In genomic region chr19:46369204-46369603, GRCm38 (mm10) we compare ENCODE assay signal across 8 mouse cellular contexts. TPM values are rescaled to one million over a fixed set of nuclear protein-coding genes. Genes with fewer than 3 reads are reported as not detected.
DNase-seq lines count a peak whose midpoint lies in the region; ATAC-seq and TF ChIP-seq lines count a peak whose summit lies in the region.

No protein-coding gene starts in this region.

- ATAC-seq in forebrain, embryonic 11.5 days (replicated peaks; ENCODE audit: low FRiP score): no peak
- ATAC-seq in forebrain, embryonic 16.5 days: no peak
- ATAC-seq in granulocyte monocyte progenitor cell, adult 5-6 weeks (replicated peaks; ENCODE audit: poor library complexity, severe bottlenecking): peak; percentile 78

- H3K4me3 ChIP-seq in forebrain, embryonic 11.5 days (ENCODE audit: low read depth, low read length): no peak overlapping the region
- no peak overlapping the region for H3K4me3 ChIP-seq in forebrain, embryonic 16.5 days (replicated peaks; ENCODE audit: low read length)
- no peak overlapping the region for H3K4me3 ChIP-seq in ES-Bruce4 (ENCODE audit: low read depth, low read length)
- no peak overlapping the region for H3K4me3 ChIP-seq in cerebellum, adult 2 months (replicated peaks; ENCODE audit: insufficient read depth, low read depth, low read length)
- no peak overlapping the region for H3K4me3 ChIP-seq in lung, adult 2 months (replicated peaks; ENCODE audit: extremely low read depth, low read depth, low read length)

- no peaks in the 10 kb centered on the region for H3K27me3 ChIP-seq in forebrain, embryonic 11.5 days (ENCODE audit: control insufficient read depth, insufficient read depth, low read length)
- H3K27me3 ChIP-seq in forebrain, embryonic 16.5 days (replicated peaks; ENCODE audit: control insufficient read depth, insufficient read depth, low read length): no peaks in the 10 kb centered on the region
- H3K27me3 ChIP-seq in ES-Bruce4 (ENCODE audit: control insufficient read depth, insufficient read depth, low read length, poor library complexity, severe bottlenecking): no peaks in the 10 kb centered on the region
- no peaks in the 10 kb centered on the region for H3K27me3 ChIP-seq in cerebellum, adult 2 months (ENCODE audit: control insufficient read depth, insufficient read depth, low read length)

- TF ChIP-seq CTCF in ES-Bruce4 (IDR thresholded peaks at IDR 0.05; ENCODE audit: low read depth, low read length): peak; percentile 50
- peak; percentile 81 for TF ChIP-seq CTCF in cerebellum, adult 2 months (IDR thresholded peaks at IDR 0.05; ENCODE audit: borderline replicate concordance, insufficient read depth, low read depth, low read length)
- peak; percentile 80 for TF ChIP-seq CTCF in lung, adult 2 months (IDR thresholded peaks at IDR 0.05; ENCODE audit: insufficient read depth, low read length)

- no peak overlapping the region for H3K27ac ChIP-seq in forebrain, embryonic 11.5 days (ENCODE audit: low read depth, low read length)
- H3K27ac ChIP-seq in forebrain, embryonic 16.5 days (ENCODE audit: low read length): no peak overlapping the region
- no peak overlapping the region for H3K27ac ChIP-seq in ES-Bruce4 (ENCODE audit: insufficient read depth, low read length)
- no peak overlapping the region for H3K27ac ChIP-seq in cerebellum, adult 2 months (ENCODE audit: insufficient read depth, low read length)

- TF ChIP-seq POLR2A in ES-Bruce4 (IDR thresholded peaks at IDR 0.05; ENCODE audit: insufficient read depth, low read length): no peak
- TF ChIP-seq POLR2A in cerebellum, adult 2 months (IDR thresholded peaks at IDR 0.05; ENCODE audit: borderline replicate concordance, insufficient read depth, low read length): no peak
- no peak for TF ChIP-seq POLR2A in lung, adult 2 months (IDR thresholded peaks at IDR 0.05; ENCODE audit: borderline replicate concordance, extremely low read depth, low read depth, low read length)

- WGBS in forebrain, embryonic 11.5 days: 38% methylated on average over 4 of the region's 4 CpGs
- WGBS in forebrain, embryonic 16.5 days: 44% methylated on average over 4 of the region's 4 CpGs
- WGBS in cerebellum, adult 2 months: 11% methylated on average over 4 of the region's 4 CpGs
- WGBS in lung, adult 2 months: 8% methylated on average over 4 of the region's 4 CpGs

- H3K4me1 ChIP-seq in forebrain, embryonic 11.5 days (replicated peaks; ENCODE audit: control insufficient read depth, insufficient read depth, low read length): no peaks in the 10 kb centered on the region
- no peaks in the 10 kb centered on the region; the same call in 1 of the 2 replicates for H3K4me1 ChIP-seq in forebrain, embryonic 16.5 days (replicated peaks; ENCODE audit: control insufficient read depth, insufficient read depth, low read length)
- no peaks in the 10 kb centered on the region for H3K4me1 ChIP-seq in ES-Bruce4 (ENCODE audit: control insufficient read depth, insufficient read depth, low read length)
- H3K4me1 ChIP-seq in cerebellum, adult 2 months (ENCODE audit: control insufficient read depth, insufficient read depth, low read length): peaks cover 8% of the 10 kb centered on the region; the same call in 1 of the 2 replicates
- no peaks in the 10 kb centered on the region for H3K4me1 ChIP-seq in lung, adult 2 months (ENCODE audit: control insufficient read depth, insufficient read depth, low read length)

- H3K9me3 ChIP-seq in forebrain, embryonic 11.5 days (ENCODE audit: control insufficient read depth, low read length): no peaks in the 10 kb centered on the region
- no peaks in the 10 kb centered on the region for H3K9me3 ChIP-seq in forebrain, embryonic 16.5 days (ENCODE audit: control insufficient read depth, low read length)
- H3K9me3 ChIP-seq in ES-Bruce4 (replicated peaks; ENCODE audit: control insufficient read depth, insufficient read depth, low read length, poor library complexity, severe bottlenecking): no peaks in the 10 kb centered on the region

- DNase-seq in forebrain, embryonic 11.5 days (ENCODE audit: low spot score): peak; percentile 61
- DNase-seq in cerebellum, adult 2 months: peak; percentile 66 to 79
- peak; percentile 72 for DNase-seq in kidney, adult 9 months
- DNase-seq in lung, adult 2 months: peak; percentile 64
- peak; percentile 48 for DNase-seq in right cerebral cortex, postnatal 25 days

- H3K4me2 ChIP-seq in forebrain, embryonic 11.5 days (ENCODE audit: low read depth, low read length, severe bottlenecking): no peak overlapping the region
- H3K4me2 ChIP-seq in forebrain, embryonic 16.5 days (ENCODE audit: low read length): no peak overlapping the region

- H3K9ac ChIP-seq in forebrain, embryonic 11.5 days (ENCODE audit: low read length): no peak overlapping the region
- no peak overlapping the region for H3K9ac ChIP-seq in forebrain, embryonic 16.5 days (replicated peaks; ENCODE audit: low read depth, low read length)
- H3K9ac ChIP-seq in ES-Bruce4 (ENCODE audit: low read depth, poor library complexity, severe bottlenecking): no peak overlapping the region

- H3K36me3 ChIP-seq in forebrain, embryonic 11.5 days (ENCODE audit: control insufficient read depth, insufficient read depth, low read length): no peaks in the 10 kb centered on the region
- no peaks in the 10 kb centered on the region for H3K36me3 ChIP-seq in forebrain, embryonic 16.5 days (ENCODE audit: control insufficient read depth, insufficient read depth)
- peaks cover 12% of the 10 kb centered on the region for H3K36me3 ChIP-seq in ES-Bruce4 (ENCODE audit: control insufficient read depth, insufficient read depth, low read length, poor library complexity, severe bottlenecking)

- TF ChIP-seq EP300 in ES-Bruce4 (IDR thresholded peaks at IDR 0.05; ENCODE audit: insufficient read depth, low read depth, low read length): no peak

RNA-seq across cellular contexts. Expression of gene 2310034G01Rik, which starts 19.1 kb away (rescaled TPM):
- polyA plus RNA-seq in forebrain, embryonic 11.5 days (2014; fragmentation: Nextera tagmentation; extraction: Ambion mirVana): 1.3 and 2.7 TPM in 2 replicates
- 2.1 and 3.0 TPM in 2 replicates for polyA plus RNA-seq in forebrain, embryonic 16.5 days (2015; fragmentation: Nextera tagmentation; extraction: Ambion mirVana)
- polyA plus RNA-seq in ES-Bruce4 (2011; ENCODE audit: insufficient read depth, insufficient read length, low read depth, missing spikeins): 0.43 TPM in 1 of 2 replicates, not detected in the other
- polyA plus RNA-seq in cerebellum, adult 2 months (2012; rRNA removed): 1.7 and 2.2 TPM in 2 replicates
- 2.3 and 5.6 TPM in 2 replicates for total RNA-seq in granulocyte monocyte progenitor cell, adult 5-6 weeks (2014; fragmentation: Nextera tagmentation)
- total RNA-seq in granulocyte monocyte progenitor cell, adult 5-6 weeks (2017): 1.4 and 2.3 TPM in 2 replicates
- polyA plus RNA-seq in lung, adult 2 months (2012; rRNA removed): 6.8 and 10.1 TPM in 2 replicates

RNA-seq across cellular contexts. Expression of gene Actr1a, which starts 26.3 kb away (rescaled TPM):
- polyA plus RNA-seq in forebrain, embryonic 11.5 days (2014; fragmentation: Nextera tagmentation; extraction: Ambion mirVana): 204 and 232 TPM in 2 replicates
- 400 and 401 TPM in 2 replicates for polyA plus RNA-seq in forebrain, embryonic 16.5 days (2015; fragmentation: Nextera tagmentation; extraction: Ambion mirVana)
- 75.3 and 92.8 TPM in 2 replicates for polyA plus RNA-seq in ES-Bruce4 (2011; ENCODE audit: insufficient read depth, insufficient read length, low read depth, missing spikeins)
- polyA plus RNA-seq in cerebellum, adult 2 months (2012; rRNA removed): 185 and 196 TPM in 2 replicates
- 86.7 and 93.2 TPM in 2 replicates for total RNA-seq in granulocyte monocyte progenitor cell, adult 5-6 weeks (2014; fragmentation: Nextera tagmentation)
- 75.8 and 79.7 TPM in 2 replicates for total RNA-seq in granulocyte monocyte progenitor cell, adult 5-6 weeks (2017)
- polyA plus RNA-seq in lung, adult 2 months (2012; rRNA removed): 85.4 and 112 TPM in 2 replicates

RNA-seq across cellular contexts. Expression of gene Sufu, which starts 27.5 kb away (rescaled TPM):
- polyA plus RNA-seq in forebrain, embryonic 11.5 days (2014; fragmentation: Nextera tagmentation; extraction: Ambion mirVana): 48.3 and 48.6 TPM in 2 replicates
- polyA plus RNA-seq in forebrain, embryonic 16.5 days (2015; fragmentation: Nextera tagmentation; extraction: Ambion mirVana): 26.4 and 32.3 TPM in 2 replicates
- polyA plus RNA-seq in ES-Bruce4 (2011; ENCODE audit: insufficient read depth, insufficient read length, low read depth, missing spikeins): 16.0 and 16.7 TPM in 2 replicates
- 15.0 and 16.2 TPM in 2 replicates for polyA plus RNA-seq in cerebellum, adult 2 months (2012; rRNA removed)
- 20.9 and 22.8 TPM in 2 replicates for total RNA-seq in granulocyte monocyte progenitor cell, adult 5-6 weeks (2014; fragmentation: Nextera tagmentation)
- total RNA-seq in granulocyte monocyte progenitor cell, adult 5-6 weeks (2017): 7.2 and 9.0 TPM in 2 replicates
- polyA plus RNA-seq in lung, adult 2 months (2012; rRNA removed): 17.5 and 18.0 TPM in 2 replicates

RNA-seq across cellular contexts. Expression of gene Mfsd13a, which starts 28.3 kb away (rescaled TPM):
- polyA plus RNA-seq in forebrain, embryonic 11.5 days (2014; fragmentation: Nextera tagmentation; extraction: Ambion mirVana): 7.9 and 8.6 TPM in 2 replicates
- polyA plus RNA-seq in forebrain, embryonic 16.5 days (2015; fragmentation: Nextera tagmentation; extraction: Ambion mirVana): 12.2 and 12.3 TPM in 2 replicates
- polyA plus RNA-seq in ES-Bruce4 (2011; ENCODE audit: insufficient read depth, insufficient read length, low read depth, missing spikeins): 47.5 and 51.2 TPM in 2 replicates
- polyA plus RNA-seq in cerebellum, adult 2 months (2012; rRNA removed): 32.3 and 32.9 TPM in 2 replicates
- total RNA-seq in granulocyte monocyte progenitor cell, adult 5-6 weeks (2014; fragmentation: Nextera tagmentation): 71.4 and 82.0 TPM in 2 replicates
- total RNA-seq in granulocyte monocyte progenitor cell, adult 5-6 weeks (2017): 15.7 and 18.7 TPM in 2 replicates
- polyA plus RNA-seq in lung, adult 2 months (2012; rRNA removed): 26.5 and 27.1 TPM in 2 replicates

RNA-seq across cellular contexts. Expression of gene Cuedc2, which starts 30.7 kb away (rescaled TPM):
- polyA plus RNA-seq in forebrain, embryonic 11.5 days (2014; fragmentation: Nextera tagmentation; extraction: Ambion mirVana): 217 and 242 TPM in 2 replicates
- 375 and 392 TPM in 2 replicates for polyA plus RNA-seq in forebrain, embryonic 16.5 days (2015; fragmentation: Nextera tagmentation; extraction: Ambion mirVana)
- polyA plus RNA-seq in ES-Bruce4 (2011; ENCODE audit: insufficient read depth, insufficient read length, low read depth, missing spikeins): 65.5 and 78.3 TPM in 2 replicates
- polyA plus RNA-seq in cerebellum, adult 2 months (2012; rRNA removed): 258 and 262 TPM in 2 replicates
- total RNA-seq in granulocyte monocyte progenitor cell, adult 5-6 weeks (2014; fragmentation: Nextera tagmentation): 104 and 108 TPM in 2 replicates
- total RNA-seq in granulocyte monocyte progenitor cell, adult 5-6 weeks (2017): 158 and 161 TPM in 2 replicates
- 47.1 and 53.9 TPM in 2 replicates for polyA plus RNA-seq in lung, adult 2 months (2012; rRNA removed)
